Mouse (Mus musculus) liver, postnatal 0 days (tissue): ENCODE measurements at regions not wholly inside any gene's neighbourhood (a gene's known extent, or its start where the extent isn't known, plus 50 kb on each side); places are given as distances from the start of the nearest gene placed in this dataset.

ENCODE experiments used
- CTCF ChIP-seq: sonication (generic); IDR thresholded peaks from 2 replicates; pipeline ENCODE4 v1.5.1; 2016; ENCODE audit warnings: antibody characterized with exemption, low read depth
- EP300 ChIP-seq: IDR thresholded peaks from 2 replicates; pipeline ENCODE4 v1.6.1; 2016; ENCODE audit warnings: antibody characterized with exemption, low read depth, mild to moderate bottlenecking

DNA sequence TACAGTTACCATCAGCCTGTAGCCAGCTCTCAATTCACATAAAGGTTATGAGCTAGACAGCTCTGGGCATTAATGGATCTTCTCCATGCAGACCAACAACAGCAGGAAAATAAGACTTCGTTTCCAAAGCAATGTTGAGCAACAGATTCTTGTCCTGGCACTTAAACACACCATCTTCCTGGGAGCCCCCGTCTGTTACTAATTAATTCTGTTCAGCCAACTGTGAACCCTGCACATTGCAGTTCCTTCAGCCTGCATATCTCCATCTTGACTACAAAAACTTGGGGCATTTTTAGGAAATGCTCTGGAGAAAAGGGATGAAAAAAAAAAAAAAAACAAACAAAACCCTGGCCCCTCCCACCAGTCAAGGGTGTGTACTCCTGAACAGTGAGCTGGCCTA, 131.2 kb downstream of the Gpat3 start:
- no peak for TF ChIP-seq CTCF
- TF ChIP-seq EP300 = no peak
